Mouse (Mus musculus) midbrain, embryonic 13.5 days (tissue): ENCODE data around the gene A930004D18Rik. TPM values are rescaled to one million over a fixed set of nuclear protein-coding genes. Genes with fewer than 3 reads are reported as not detected.
A peak's percentile ranks its signal among the peaks of the same experiment; 100 is the strongest.

Source experiments
- ATAC-seq: fragments of 200-750 bp; cut with Nextera tagmentation; 2 replicates; pipeline ENCODE4 v1.8.0; 2017; ENCODE audit warnings: mild to moderate bottlenecking, moderate TSS enrichment, moderate library complexity
- H3K27ac ChIP-seq: fragments of 300-500 bp; sonication (generic); 2 replicates; pipeline ENCODE4 v1.5.1; 2015; ENCODE audit warnings: inconsistent platforms, mild to moderate bottlenecking, moderate library complexity
- H3K27me3 ChIP-seq: fragments of 300-500 bp; sonication (generic); 2 replicates; pipeline ENCODE4 v1.6.1; 2015; ENCODE audit warnings: mild to moderate bottlenecking, inconsistent platforms
- H3K36me3 ChIP-seq: fragments of 300-500 bp; sonication (generic); 2 replicates; pipeline ENCODE4 v1.6.1; 2015; ENCODE audit warnings: mild to moderate bottlenecking, inconsistent platforms
- H3K4me1 ChIP-seq: fragments of 300-500 bp; sonication (generic); replicated peaks from 2 replicates; pipeline ENCODE4 v1.6.1; 2015; ENCODE audit warnings: inconsistent platforms
- H3K4me2 ChIP-seq: fragments of 300-500 bp; sonication (generic); replicated peaks from 2 replicates; pipeline ENCODE4 v1.6.1; 2015; ENCODE audit warnings: moderate library complexity, mild to moderate bottlenecking, inconsistent platforms
- H3K4me3 ChIP-seq: fragments of 300-500 bp; sonication (generic); replicated peaks from 2 replicates; pipeline ENCODE4 v1.5.1; 2015; ENCODE audit warnings: mild to moderate bottlenecking, inconsistent platforms
- H3K9ac ChIP-seq: fragments of 300-500 bp; sonication (generic); replicated peaks from 2 replicates; pipeline ENCODE4 v1.6.1; 2015; ENCODE audit warnings: mild to moderate bottlenecking, inconsistent platforms
- H3K9me3 ChIP-seq: fragments of 300-500 bp; sonication (generic); 2 replicates; pipeline ENCODE4 v1.6.1; 2016; ENCODE audit warnings: mild to moderate bottlenecking, inconsistent platforms
- WGBS: fragments of 180-500 bp; shearing (Covaris S2); methylation state at CpG from one replicate; pipeline ENCODE4 v1.1.7; 2015; 5-methylcytosine and 5-hydroxymethylcytosine counted together
- polyA plus RNA-seq: library from polyadenylated mRNA; unstranded; fragments of >200 nt; fragmentation: Nextera tagmentation; extraction: Ambion mirVana; gene quantifications from 2 replicates; pipeline ENCODE4 v1.2.1, GENCODE M21; 2015

A930004D18Rik gene
- polyA plus RNA-seq, 1 experiment from 2014 or later: 17.1 TPM

GRCm38 (mm10) chr2:18051026-18051830 is 13.7 kb upstream of the A930004D18Rik start:
- ATAC-seq: no peak; the same call in 1 of the 2 replicates
- H3K36me3 ChIP-seq: no peaks in the 10 kb centered on the region
- H3K4me3 ChIP-seq: peak overlapping the region; percentile 91
- no peaks in the 10 kb centered on the region for H3K27me3 ChIP-seq
- H3K9ac ChIP-seq: peak overlapping the region; percentile 100
- H3K9me3 ChIP-seq: no peaks in the 10 kb centered on the region
- peak overlapping the region; percentile 84 for H3K4me2 ChIP-seq
- H3K4me1 ChIP-seq: peaks cover 58% of the 10 kb centered on the region
- whole genome bisulfite sequencing: 4% methylated on average over 11 of the region's 11 CpGs
- H3K27ac ChIP-seq: peak overlapping the region; percentile 100

DNA sequence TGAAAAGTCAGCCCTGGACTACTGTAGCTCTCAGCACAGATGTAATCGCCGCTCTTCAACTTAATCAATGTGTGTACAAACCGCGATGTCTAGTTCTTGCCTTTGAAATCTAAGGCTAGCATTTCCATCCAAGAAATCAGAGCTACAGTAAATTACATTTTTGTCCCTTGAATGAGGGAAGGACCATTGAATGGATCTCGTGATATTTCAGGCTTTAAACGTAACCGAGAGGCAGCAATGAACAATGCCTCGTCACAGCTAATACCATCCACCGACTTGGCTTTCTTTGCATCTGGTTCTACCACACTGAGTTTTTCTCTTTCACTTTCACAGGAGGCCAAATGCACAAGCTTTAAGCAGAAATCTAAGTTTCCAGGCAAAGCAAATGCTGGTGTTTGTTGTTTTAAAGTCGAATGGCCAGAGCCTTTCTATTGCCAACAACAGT is 13.0 kb upstream of the A930004D18Rik start:
- under 1% methylated on average over 10 of the region's 10 CpGs for WGBS
- Histone ChIP-seq H3K9me3 (no peaks in the 10 kb centered on the region), H3K27me3 (no peaks in the 10 kb centered on the region), H3K36me3 (no peaks in the 10 kb centered on the region), H3K4me2 (peak overlapping the region; percentile 84), H3K4me3 (peak overlapping the region; percentile 91), H3K4me1 (peaks cover 58% of the 10 kb centered on the region), H3K27ac (peak overlapping the region; percentile 100), H3K9ac (peak overlapping the region; percentile 100)
- no peak for ATAC-seq

DNA sequence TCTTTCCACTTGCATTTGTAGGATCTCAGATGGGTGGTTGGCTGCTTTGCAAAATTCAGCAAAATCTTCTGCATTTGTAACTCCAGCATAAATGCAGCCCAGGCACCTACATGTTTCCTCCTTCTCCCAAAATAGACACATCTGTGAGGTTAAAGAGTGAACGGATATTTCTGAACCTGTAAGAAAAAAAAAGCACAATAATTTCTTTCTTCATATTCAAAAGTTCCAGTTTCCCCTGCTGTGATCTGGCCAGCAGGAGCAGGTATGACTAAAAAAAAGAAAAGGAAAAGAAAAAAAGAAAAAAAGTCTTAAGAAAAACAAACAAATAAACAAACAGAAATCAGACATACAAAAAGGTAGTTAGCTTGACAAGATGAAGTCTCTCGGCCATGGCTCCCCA is 12.5 kb upstream of the A930004D18Rik start:
- Histone ChIP-seq H3K9ac (peak overlapping the region; percentile 100), H3K9me3 (no peaks in the 10 kb centered on the region), H3K4me3 (peak overlapping the region; percentile 91), H3K27me3 (no peaks in the 10 kb centered on the region), H3K4me2 (peak overlapping the region; percentile 84), H3K4me1 (peaks cover 52% of the 10 kb centered on the region), H3K36me3 (no peaks in the 10 kb centered on the region), H3K27ac (peak overlapping the region; percentile 100)
- no peak for ATAC-seq
- 0% methylated on average over 2 of the region's 2 CpGs for WGBS

DNA sequence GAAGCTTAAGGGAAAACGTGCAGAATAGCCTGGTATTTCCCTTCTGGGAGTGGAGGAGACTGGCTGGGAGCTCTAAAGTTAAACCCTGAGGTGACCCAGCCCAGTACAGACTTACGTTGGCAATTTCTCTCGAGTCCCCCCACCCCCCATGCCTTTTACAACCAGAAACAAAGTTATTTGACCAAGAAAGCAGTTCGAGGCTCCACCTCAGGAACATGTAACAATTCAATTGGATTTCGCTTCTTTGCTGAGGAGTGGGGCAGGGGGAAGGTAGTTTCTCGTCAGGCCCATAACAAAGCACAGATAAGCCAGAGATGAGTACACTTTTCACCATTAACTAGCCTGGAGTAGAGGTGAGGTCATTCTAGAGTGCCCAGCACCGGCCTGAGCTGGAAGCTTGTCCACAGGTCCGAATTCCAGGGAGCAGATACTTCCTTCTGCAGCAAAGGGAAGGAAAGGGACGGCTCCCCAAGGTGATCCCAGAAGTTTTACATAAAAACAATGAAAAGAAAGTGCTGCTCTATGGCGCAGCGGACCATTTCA is 11.8 kb upstream of the A930004D18Rik start:
- peak; percentile 28; the same call in 1 of the 2 replicates for ATAC-seq
- Histone ChIP-seq H3K4me3 (peak overlapping the region; percentile 91), H3K9ac (peak overlapping the region; percentile 100), H3K4me1 (peaks cover 51% of the 10 kb centered on the region), H3K27ac (peak overlapping the region; percentile 100), H3K9me3 (no peaks in the 10 kb centered on the region), H3K36me3 (no peaks in the 10 kb centered on the region), H3K4me2 (peak overlapping the region; percentile 84), H3K27me3 (no peaks in the 10 kb centered on the region)
- 1% methylated on average over 11 of the region's 11 CpGs for WGBS

DNA sequence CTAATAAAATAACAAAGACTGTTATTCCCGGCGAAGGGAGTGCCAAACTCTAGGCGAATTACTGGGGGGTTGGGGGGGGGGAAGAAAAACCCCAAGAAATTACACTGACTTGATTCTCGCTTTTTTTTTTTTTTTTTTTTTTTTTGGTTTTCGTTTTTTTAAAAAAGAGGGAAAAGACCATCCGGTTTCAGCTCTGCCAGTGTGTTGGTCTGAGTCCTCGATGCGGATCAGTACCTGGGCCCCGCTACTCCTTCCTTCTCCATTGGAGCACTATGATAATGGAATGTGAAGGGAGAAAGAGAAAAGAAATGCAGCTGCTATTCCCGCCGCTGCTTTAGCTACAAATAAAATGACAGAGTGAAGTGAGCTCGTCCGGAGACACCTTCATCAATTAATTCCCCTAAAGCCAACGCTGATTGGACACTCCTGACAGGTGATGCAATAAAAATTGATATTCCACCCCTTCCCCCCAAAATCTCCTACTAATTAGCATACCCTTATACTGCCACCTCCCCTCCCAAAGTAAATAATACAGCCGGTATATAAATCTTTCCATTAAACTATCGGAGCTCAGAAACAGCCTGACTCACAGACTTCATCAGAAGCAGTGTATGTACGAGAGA is 11.0 kb upstream of the A930004D18Rik start, which contains the start of gene Skida1:
Gene Skida1 (minus strand): TSS at position 599 of the 623 bp plus-strand sequence.
- Histone ChIP-seq H3K27ac (peak within 1 kb of the TSS; percentile 100), H3K27me3 (no peaks in the 10 kb centered on the region), H3K4me1 (peaks cover 49% of the 10 kb centered on the region), H3K4me3 (peak within 1 kb of the TSS; percentile 91), H3K36me3 (no peaks in the 10 kb centered on the region), H3K9ac (peak within 1 kb of the TSS; percentile 100), H3K4me2 (peak within 1 kb of the TSS; percentile 84), H3K9me3 (no peaks in the 10 kb centered on the region)
- peak; percentile 49 for ATAC-seq
- WGBS: 0% methylated on average over 17 of the region's 17 CpGs

DNA sequence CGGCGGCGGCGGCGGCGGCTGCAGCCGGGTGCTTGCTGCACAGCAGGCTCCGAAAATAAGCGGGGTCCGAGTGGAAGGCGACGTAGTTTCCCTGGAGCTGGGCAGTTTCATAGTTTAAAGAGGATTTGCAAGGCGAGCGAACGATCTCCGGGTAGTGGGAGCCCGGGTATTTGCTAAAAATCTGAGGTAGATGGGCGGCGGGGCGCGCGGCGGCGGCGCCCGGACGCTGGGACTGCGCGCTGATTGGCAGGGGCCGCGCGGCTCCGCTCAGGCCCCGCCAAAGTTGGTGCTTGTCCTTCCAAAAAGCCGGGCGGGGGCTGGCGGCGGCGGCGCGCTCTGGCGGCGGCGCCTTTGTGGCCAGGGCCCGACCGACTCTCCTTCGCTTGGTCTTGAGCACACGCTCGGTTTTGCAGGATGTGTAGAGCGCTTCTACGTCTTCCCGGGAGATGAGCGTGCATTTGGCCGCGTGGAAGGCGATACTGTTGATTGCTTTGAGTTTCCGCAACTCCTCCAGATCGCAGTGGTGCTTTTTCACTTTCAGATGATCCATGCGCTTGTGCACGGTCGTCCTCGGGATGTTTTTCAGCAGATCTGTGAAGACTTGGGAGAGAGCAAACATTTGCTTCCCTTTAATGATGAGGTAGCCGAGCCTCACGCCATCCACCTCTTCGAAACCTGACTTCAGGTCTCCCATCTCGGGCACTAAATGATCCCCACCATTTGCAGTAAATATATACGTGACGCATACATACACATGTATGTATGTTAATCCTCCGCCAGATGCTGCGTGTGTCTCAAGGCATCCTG is 10.3 kb upstream of the A930004D18Rik start:
- WGBS: under 1% methylated on average over 69 of the region's 70 CpGs

GRCm38 (mm10) chr2:18046758-18047645 is 9.5 kb upstream of the A930004D18Rik start:
- peak overlapping the region; percentile 100 for H3K9ac ChIP-seq
- no peaks in the 10 kb centered on the region for H3K36me3 ChIP-seq
- 0 out of 2 replicates have a peak, but pooled peaks have one; percentile 16 for ATAC-seq
- peak overlapping the region; percentile 100 for H3K27ac ChIP-seq
- H3K4me1 ChIP-seq: peaks cover 53% of the 10 kb centered on the region
- no peaks in the 10 kb centered on the region for H3K9me3 ChIP-seq
- peak overlapping the region; percentile 84 for H3K4me2 ChIP-seq
- H3K27me3 ChIP-seq: no peaks in the 10 kb centered on the region
- 0% methylated on average over 54 of the region's 64 CpGs for WGBS
- peak overlapping the region; percentile 91 for H3K4me3 ChIP-seq

More for the DNA sequence above, 10.3 kb upstream of the A930004D18Rik start:
- peaks cover 51% of the 10 kb centered on the region for H3K4me1 ChIP-seq
- H3K36me3 ChIP-seq: no peaks in the 10 kb centered on the region
- peak overlapping the region; percentile 100 for H3K27ac ChIP-seq
- H3K9ac ChIP-seq: peak overlapping the region; percentile 100
- peak; percentile 69 for ATAC-seq
- H3K4me3 ChIP-seq: peak overlapping the region; percentile 91
- no peaks in the 10 kb centered on the region for H3K9me3 ChIP-seq
- H3K27me3 ChIP-seq: no peaks in the 10 kb centered on the region
- H3K4me2 ChIP-seq: peak overlapping the region; percentile 84

DNA sequence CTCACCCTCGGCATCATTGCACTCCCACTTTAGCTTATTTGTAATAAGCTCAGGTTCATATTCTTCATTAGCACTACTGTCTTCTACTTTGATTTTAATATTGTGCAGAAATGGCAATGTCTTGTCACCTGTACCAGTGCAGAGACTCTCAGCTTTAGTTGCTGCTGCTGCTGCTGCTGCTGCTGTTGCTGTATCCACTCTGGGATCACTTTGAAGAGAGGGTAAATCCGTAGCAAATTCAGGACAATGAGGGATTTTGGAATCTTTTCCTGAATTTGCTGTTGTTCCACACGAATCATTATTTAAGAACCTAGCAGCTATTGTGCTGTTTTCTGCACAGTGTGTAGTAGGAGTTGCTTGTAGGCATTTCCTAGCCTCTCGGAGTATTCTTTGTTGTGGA is 8.6 kb upstream of the A930004D18Rik start:
- Histone ChIP-seq H3K27me3 (no peaks in the 10 kb centered on the region), H3K9me3 (no peaks in the 10 kb centered on the region), H3K27ac (peak overlapping the region; percentile 100), H3K4me1 (peaks cover 53% of the 10 kb centered on the region), H3K36me3 (no peaks in the 10 kb centered on the region), H3K9ac (peak overlapping the region; percentile 100), H3K4me2 (peak overlapping the region; percentile 84), H3K4me3 (peak overlapping the region; percentile 91)
- under 1% methylated on average over 4 of the region's 4 CpGs for WGBS
- no peak for ATAC-seq

GRCm38 (mm10) chr2:18045781-18046181 is 8.2 kb upstream of the A930004D18Rik start:
- peaks cover 54% of the 10 kb centered on the region for H3K4me1 ChIP-seq
- H3K9me3 ChIP-seq: no peaks in the 10 kb centered on the region
- H3K27ac ChIP-seq: peak overlapping the region; percentile 100
- H3K36me3 ChIP-seq: no peaks in the 10 kb centered on the region
- no peaks in the 10 kb centered on the region for H3K27me3 ChIP-seq
- WGBS: 2% methylated on average over 6 of the region's 6 CpGs
- ATAC-seq: no peak
- H3K4me2 ChIP-seq: peak overlapping the region; percentile 84
- peak overlapping the region; percentile 100 for H3K9ac ChIP-seq
- H3K4me3 ChIP-seq: peak overlapping the region; percentile 91

DNA sequence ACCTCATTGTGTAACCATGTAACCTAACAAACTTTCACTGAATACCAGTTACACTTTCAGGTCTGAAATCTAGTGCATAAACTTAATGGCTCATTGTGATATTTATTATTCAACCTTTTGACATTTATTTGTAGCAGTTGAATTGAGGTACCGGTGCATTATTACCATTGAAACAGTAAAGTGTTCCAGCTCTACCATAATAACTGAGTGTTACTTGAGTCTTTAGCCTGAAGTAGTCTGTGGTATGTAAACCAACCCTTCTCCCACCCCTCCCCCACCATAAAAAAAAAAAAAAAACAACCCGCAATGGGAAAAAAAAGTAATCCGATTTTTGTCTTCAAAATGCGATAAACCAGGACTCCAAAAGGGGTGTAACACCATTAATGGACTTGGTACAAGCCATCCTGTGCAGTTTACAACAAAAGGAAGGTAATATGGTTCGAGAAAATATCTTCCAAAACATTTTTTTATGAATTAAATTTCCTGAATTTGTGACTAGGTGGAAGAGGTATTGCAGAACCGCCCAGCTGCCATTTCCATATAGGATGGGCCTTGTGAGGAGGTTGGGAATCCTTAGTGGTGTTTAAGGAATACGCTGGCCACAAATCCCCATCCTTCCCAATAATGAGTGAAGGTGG is 7.7 kb upstream of the A930004D18Rik start:
- peaks cover 54% of the 10 kb centered on the region for H3K4me1 ChIP-seq
- WGBS: 2% methylated on average over 7 of the region's 7 CpGs
- no peak for ATAC-seq
- no peaks in the 10 kb centered on the region for H3K27me3 ChIP-seq
- no peaks in the 10 kb centered on the region for H3K36me3 ChIP-seq
- H3K27ac ChIP-seq: peak overlapping the region; percentile 100
- H3K4me2 ChIP-seq: peak overlapping the region; percentile 84
- H3K4me3 ChIP-seq: peak overlapping the region; percentile 91
- H3K9me3 ChIP-seq: no peaks in the 10 kb centered on the region
- H3K9ac ChIP-seq: peak overlapping the region; percentile 100
